Mouse (Mus musculus) stomach, embryonic 14.5 days (tissue): ENCODE measurements around the gene Phactr3. TPM values are rescaled to one million over a fixed set of nuclear protein-coding genes. Genes with fewer than 3 reads are reported as not detected.

ENCODE experiments used
- ATAC-seq: fragments of 200-750 bp; cut with Nextera tagmentation; 2 replicates; pipeline ENCODE4 v1.8.0; 2017; ENCODE audit warnings: low read depth, moderate TSS enrichment; ENCODE audit not compliant: insufficient number of reproducible peaks, insufficient read depth, low FRiP score
- H3K27ac ChIP-seq: fragments of 300-500 bp; sonication (generic); 2 replicates; pipeline ENCODE4 v1.5.1; 2014; ENCODE audit warnings: mild to moderate bottlenecking, low read length, moderate library complexity, mixed read lengths
- H3K27me3 ChIP-seq: fragments of 300-500 bp; sonication (generic); 2 replicates; pipeline ENCODE4 v1.6.1; 2014; ENCODE audit warnings: low read length, control low read depth, mixed read lengths; ENCODE audit not compliant: control insufficient read depth, insufficient read depth
- H3K36me3 ChIP-seq: fragments of 300-500 bp; sonication (generic); 2 replicates; pipeline ENCODE4 v1.6.1; 2014; ENCODE audit warnings: mild to moderate bottlenecking, control low read depth, low read length, moderate library complexity, mixed read lengths; ENCODE audit not compliant: control insufficient read depth, insufficient read depth
- H3K4me1 ChIP-seq: fragments of 300-500 bp; sonication (generic); 2 replicates; pipeline ENCODE4 v1.6.1; 2014; ENCODE audit warnings: low read length, control low read depth, mixed read lengths; ENCODE audit not compliant: control insufficient read depth, insufficient read depth
- H3K4me2 ChIP-seq: fragments of 300-500 bp; sonication (generic); replicated peaks from 2 replicates; pipeline ENCODE4 v1.6.1; 2014; ENCODE audit warnings: low read depth, low read length, control low read depth
- H3K4me3 ChIP-seq: fragments of 300-500 bp; sonication (generic); 2 replicates; pipeline ENCODE4 v1.5.1; 2014; ENCODE audit warnings: low read depth, low read length, control low read depth
- H3K9ac ChIP-seq: fragments of 300-500 bp; sonication (generic); replicated peaks from 2 replicates; pipeline ENCODE4 v1.6.1; 2014; ENCODE audit warnings: low read depth, mild to moderate bottlenecking, control low read depth, low read length, moderate library complexity, mixed read lengths
- H3K9me3 ChIP-seq: fragments of 300-500 bp; sonication (generic); 2 replicates; pipeline ENCODE4 v1.6.1; 2016; ENCODE audit warnings: low read depth, low read length, control low read depth; ENCODE audit not compliant: control insufficient read depth
- WGBS: fragments of 180-500 bp; shearing (Covaris S2); extraction: QIAGEN DNeasy Blood & Tissue Kit; methylation state at CpG from one replicate; pipeline ENCODE4 v1.1.7; 2014; 5-methylcytosine and 5-hydroxymethylcytosine counted together
- polyA plus RNA-seq: library from polyadenylated mRNA; unstranded; fragments of >200 nt; fragmentation: Nextera tagmentation; extraction: Ambion mirVana; gene quantifications from 2 replicates; pipeline ENCODE4 v1.2.1, GENCODE M21; 2014

Gene Phactr3
- polyA plus RNA-seq, 1 experiment from 2014 or later: 4.6 TPM

DNA sequence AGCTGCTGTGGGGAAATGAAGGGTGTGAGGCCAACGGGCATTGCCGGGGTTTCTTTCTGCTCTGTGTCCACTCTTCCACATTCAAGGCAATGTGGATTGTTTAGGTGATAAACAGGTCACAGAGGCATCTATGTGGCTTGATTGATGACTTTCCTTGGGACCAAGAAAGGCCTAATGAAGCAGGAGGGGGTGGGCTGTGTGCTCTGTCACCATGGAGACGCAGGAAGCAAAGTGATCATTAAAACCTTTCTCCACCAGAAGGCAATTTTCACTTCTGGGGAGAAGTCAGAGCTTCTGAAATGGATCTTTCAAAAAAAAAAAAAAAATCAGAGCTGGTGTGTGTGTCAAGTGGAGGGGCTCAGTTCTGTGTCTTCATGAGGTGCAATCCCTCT lies 24.2 kb downstream of the Phactr3 start:
- Histone ChIP-seq H3K27ac (no peak overlapping the region), H3K9ac (no peak overlapping the region), H3K36me3 (no peaks in the 10 kb centered on the region), H3K4me3 (no peak overlapping the region), H3K4me2 (no peak overlapping the region), H3K9me3 (no peaks in the 10 kb centered on the region), H3K4me1 (no peaks in the 10 kb centered on the region), H3K27me3 (peaks cover 10% of the 10 kb centered on the region; the same call in 1 of the 2 replicates)
- WGBS: 16% methylated on average over 3 of the region's 3 CpGs
- ATAC-seq: no peak

DNA sequence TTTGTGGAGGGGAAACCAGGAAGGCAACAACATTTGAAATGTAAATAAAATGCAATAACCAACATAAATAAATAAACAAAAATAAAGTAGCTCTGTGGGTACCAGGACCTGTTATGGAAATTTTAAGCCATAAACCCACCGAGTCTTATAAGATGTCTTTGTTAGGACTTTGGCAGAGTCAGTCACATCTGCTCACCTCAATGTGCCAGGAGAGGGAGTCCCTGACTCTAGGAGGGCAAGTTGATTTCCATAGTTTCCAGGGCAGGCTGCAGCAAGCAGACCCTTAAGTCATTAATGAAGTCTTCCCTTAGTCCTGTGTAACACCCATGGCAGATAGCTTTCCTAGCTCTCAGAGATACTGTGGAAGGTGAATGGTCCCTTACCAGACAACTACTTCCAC lies 25.1 kb downstream of the Phactr3 start:
- H3K27ac ChIP-seq: no peak overlapping the region
- WGBS: 71% methylated on average over 1 of the region's 1 CpGs
- no peaks in the 10 kb centered on the region for H3K9me3 ChIP-seq
- no peaks in the 10 kb centered on the region for H3K4me1 ChIP-seq
- peaks cover 10% of the 10 kb centered on the region; the same call in 1 of the 2 replicates for H3K27me3 ChIP-seq
- no peak overlapping the region for H3K4me2 ChIP-seq
- no peak overlapping the region for H3K9ac ChIP-seq
- ATAC-seq: no peak
- H3K4me3 ChIP-seq: no peak overlapping the region
- H3K36me3 ChIP-seq: no peaks in the 10 kb centered on the region

DNA sequence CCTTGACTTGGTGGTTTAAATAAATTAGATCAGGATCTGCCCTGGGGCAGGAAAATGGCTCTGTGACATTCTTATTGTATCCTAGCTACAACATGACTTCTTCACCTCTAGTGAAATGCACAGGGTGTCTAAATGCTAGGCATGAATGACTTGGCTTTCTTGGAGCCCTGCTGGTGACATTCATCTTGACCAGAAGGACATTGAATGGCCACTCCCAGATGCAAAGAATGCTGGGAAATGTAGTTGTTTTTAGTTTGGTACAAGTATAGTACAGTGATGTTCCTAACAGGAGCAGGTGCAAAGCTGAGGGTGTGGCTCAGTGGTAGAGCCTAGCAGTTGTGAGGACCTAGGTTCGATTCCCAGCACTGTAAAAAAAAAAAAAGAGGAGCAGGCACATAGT lies 30.5 kb downstream of the Phactr3 start:
- no peak overlapping the region for H3K9ac ChIP-seq
- H3K4me3 ChIP-seq: no peak overlapping the region
- no peak overlapping the region for H3K27ac ChIP-seq
- no peak overlapping the region for H3K4me2 ChIP-seq
- H3K27me3 ChIP-seq: no peaks in the 10 kb centered on the region
- no peaks in the 10 kb centered on the region for H3K9me3 ChIP-seq
- no peaks in the 10 kb centered on the region for H3K36me3 ChIP-seq
- H3K4me1 ChIP-seq: no peaks in the 10 kb centered on the region
- no peak for ATAC-seq
- 57% methylated on average over 1 of the region's 1 CpGs for WGBS

DNA sequence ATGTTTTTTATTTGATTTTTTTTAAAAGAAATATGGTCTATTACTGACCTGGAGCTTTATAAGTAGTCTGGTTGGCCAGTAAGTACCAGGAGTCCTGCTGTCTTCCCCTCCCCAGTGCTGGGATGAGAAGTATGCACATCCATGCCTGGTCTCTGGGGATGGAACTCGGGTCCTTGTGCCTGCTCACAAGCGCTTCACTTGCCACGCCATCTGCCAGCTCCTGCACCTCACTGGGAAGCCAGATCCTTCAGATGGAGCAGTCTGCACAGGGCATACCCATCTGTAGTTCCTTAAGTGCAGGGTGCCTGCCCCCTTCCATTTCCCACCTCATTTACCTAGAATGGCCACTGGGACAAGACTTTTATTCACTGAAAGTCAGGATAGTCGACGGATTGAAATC lies 31.9 kb downstream of the Phactr3 start:
- H3K27ac ChIP-seq: no peak overlapping the region
- H3K36me3 ChIP-seq: no peaks in the 10 kb centered on the region
- no peak overlapping the region for H3K4me3 ChIP-seq
- H3K9ac ChIP-seq: no peak overlapping the region
- no peaks in the 10 kb centered on the region for H3K9me3 ChIP-seq
- ATAC-seq: no peak
- 81% methylated on average over 5 of the region's 5 CpGs for WGBS
- H3K27me3 ChIP-seq: no peaks in the 10 kb centered on the region
- no peaks in the 10 kb centered on the region for H3K4me1 ChIP-seq
- H3K4me2 ChIP-seq: no peak overlapping the region

DNA sequence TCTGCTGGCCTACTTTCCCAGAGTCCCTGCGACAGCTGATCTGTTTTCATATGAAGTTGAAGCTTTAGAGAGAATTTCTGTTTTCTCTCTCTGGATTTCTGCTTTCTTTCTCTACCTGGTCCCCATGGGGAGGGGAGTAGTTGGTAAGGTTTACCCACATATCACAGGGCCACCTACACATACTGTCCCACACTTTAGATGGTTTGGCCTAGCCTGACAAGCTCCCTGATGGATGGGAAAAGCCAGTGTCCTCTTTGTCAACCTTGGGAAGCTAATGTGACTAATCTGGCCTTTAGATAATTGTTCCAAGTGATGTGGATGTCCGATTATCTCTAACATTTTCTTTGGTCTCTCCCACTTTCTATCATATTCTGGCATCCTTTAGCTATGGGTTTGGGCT lies 34.8 kb downstream of the Phactr3 start:
- no peak overlapping the region for H3K9ac ChIP-seq
- no peaks in the 10 kb centered on the region for H3K4me1 ChIP-seq
- ATAC-seq: no peak
- no peaks in the 10 kb centered on the region for H3K9me3 ChIP-seq
- H3K4me2 ChIP-seq: no peak overlapping the region
- WGBS: 84% methylated on average over 2 of the region's 2 CpGs
- H3K27ac ChIP-seq: no peak overlapping the region
- H3K27me3 ChIP-seq: no peaks in the 10 kb centered on the region
- no peaks in the 10 kb centered on the region for H3K36me3 ChIP-seq
- H3K4me3 ChIP-seq: no peak overlapping the region

DNA sequence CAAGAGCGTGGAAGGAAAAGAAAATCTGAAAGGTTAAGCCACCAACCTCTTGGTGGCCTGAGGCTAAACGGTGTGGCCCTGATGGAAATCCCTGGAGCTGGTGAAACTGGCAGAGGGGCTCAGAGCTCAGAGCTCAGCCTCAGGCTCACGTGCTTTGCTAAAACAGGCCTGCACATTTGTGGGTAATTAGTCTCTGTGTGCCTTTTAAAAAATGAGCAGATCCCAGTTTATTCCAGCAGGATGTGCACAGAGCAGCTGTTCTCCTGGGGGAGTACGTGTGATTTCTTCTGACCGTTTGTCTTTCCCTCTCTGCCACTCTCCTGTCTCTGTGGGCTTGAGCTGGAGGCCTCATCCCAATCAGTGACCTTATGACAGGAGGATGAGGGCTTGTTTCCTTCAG lies 35.4 kb downstream of the Phactr3 start:
- 41% methylated on average over 5 of the region's 5 CpGs for WGBS
- no peaks in the 10 kb centered on the region for H3K4me1 ChIP-seq

DNA sequence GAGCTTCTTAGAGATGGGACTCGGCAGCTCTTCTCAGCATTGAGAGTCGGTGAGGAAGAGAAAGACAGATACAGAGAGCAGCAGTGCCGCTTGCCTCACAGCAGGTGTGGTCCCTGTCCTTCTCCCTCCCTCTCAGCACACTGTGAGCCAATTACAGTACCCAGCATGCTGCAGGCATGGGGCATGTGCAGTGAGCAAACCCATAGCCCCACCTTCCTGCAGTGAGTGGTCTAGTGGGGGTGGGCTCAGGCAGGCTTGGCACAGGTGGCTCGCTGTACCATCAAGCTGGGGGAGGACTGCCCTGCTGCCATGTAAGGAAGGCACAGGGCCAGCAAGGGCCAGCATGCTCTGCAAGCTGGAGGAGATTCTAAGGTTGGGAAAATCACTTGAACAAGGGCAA lies 35.8 kb downstream of the Phactr3 start:
- Histone ChIP-seq H3K36me3 (no peaks in the 10 kb centered on the region), H3K4me1 (no peaks in the 10 kb centered on the region), H3K4me3 (no peak overlapping the region), H3K27ac (no peak overlapping the region), H3K9me3 (no peaks in the 10 kb centered on the region), H3K27me3 (no peaks in the 10 kb centered on the region), H3K4me2 (no peak overlapping the region), H3K9ac (no peak overlapping the region)
- no peak for ATAC-seq
- 50% methylated on average over 4 of the region's 4 CpGs for WGBS

More for the DNA sequence above, 35.4 kb downstream of the Phactr3 start:
- Histone ChIP-seq H3K9ac (no peak overlapping the region), H3K9me3 (no peaks in the 10 kb centered on the region), H3K4me3 (no peak overlapping the region), H3K27me3 (no peaks in the 10 kb centered on the region), H3K4me2 (no peak overlapping the region), H3K36me3 (no peaks in the 10 kb centered on the region), H3K27ac (no peak overlapping the region)
- ATAC-seq: no peak

DNA sequence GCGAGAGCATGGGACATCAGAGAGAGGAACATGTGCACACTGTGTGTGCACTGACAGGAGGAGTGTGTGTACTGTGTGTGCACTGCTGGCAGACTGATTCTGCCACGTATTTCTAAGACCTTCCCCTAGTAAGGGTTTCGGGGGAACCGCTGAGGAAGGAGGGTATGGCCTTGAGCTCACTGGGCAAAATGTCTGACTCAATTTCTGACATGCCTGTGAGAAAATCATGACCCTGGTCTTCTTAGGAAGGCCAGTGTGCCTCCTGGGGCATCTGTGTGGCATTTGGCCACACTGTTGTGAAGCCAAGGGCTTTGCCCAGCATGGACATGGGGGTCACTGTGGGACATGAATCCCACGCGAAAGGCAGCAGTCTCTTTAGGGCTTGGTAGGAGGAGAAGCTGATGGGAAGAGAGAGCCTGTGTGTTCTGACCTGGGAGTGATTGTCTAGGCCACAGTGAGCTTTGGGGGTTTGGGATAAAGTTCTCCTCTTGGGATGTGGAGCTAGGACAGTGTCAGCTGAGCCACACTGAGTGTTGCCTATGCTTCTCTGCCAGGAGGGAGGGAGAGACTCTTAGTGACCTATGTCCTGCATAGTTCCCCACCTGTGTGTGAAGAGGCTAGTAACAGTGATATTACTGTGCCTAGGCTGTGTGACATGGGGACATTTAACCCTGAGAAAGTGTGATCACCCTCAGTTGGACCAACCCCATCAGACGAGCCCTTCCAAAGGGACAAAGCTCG lies 36.6 kb downstream of the Phactr3 start:
- H3K27me3 ChIP-seq: no peaks in the 10 kb centered on the region
- H3K9ac ChIP-seq: no peak overlapping the region
- no peak for ATAC-seq
- no peaks in the 10 kb centered on the region for H3K36me3 ChIP-seq
- no peaks in the 10 kb centered on the region for H3K4me1 ChIP-seq
- H3K27ac ChIP-seq: no peak overlapping the region
- no peaks in the 10 kb centered on the region for H3K9me3 ChIP-seq
- no peak overlapping the region for H3K4me3 ChIP-seq
- 80% methylated on average over 8 of the region's 8 CpGs for WGBS
- no peak overlapping the region for H3K4me2 ChIP-seq

DNA sequence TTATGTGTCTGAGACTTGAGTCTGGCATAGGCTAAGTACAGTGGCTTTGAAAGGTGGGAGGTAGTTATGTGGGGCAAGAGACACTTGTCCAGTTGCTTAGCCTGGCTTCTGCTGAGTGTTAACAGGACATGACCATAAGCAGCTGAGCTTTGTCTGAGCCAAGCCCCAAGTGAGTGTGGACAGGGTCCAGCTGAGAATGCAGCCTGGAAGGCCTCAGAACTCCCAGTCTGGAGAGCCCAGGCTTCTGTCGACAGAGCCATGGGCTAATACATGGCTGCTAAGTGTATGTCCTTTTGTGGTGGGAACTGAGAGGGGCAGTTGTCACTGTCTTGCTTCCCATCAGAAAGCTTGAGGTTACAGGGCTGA lies 37.1 kb downstream of the Phactr3 start:
- WGBS: 45% methylated on average over 1 of the region's 1 CpGs
- Histone ChIP-seq H3K4me2 (no peak overlapping the region), H3K27ac (no peak overlapping the region), H3K9me3 (no peaks in the 10 kb centered on the region), H3K27me3 (no peaks in the 10 kb centered on the region), H3K4me1 (no peaks in the 10 kb centered on the region), H3K4me3 (no peak overlapping the region), H3K36me3 (no peaks in the 10 kb centered on the region), H3K9ac (no peak overlapping the region)
- no peak for ATAC-seq
